Mouse (Mus musculus): Measurements from ENCODE around the gene Tefm.

GRCm38 (mm10) chr11:80183705-80184255 is 41.8 kb upstream of the Tefm start, which contains the start of gene Rnf135:
- TF ChIP-seq POLR2A (IDR thresholded peaks at IDR 0.05; ENCODE audit: insufficient read length, low read depth): peak; percentile 92
- no peak for TF ChIP-seq USF1 (IDR thresholded peaks at IDR 0.05; ENCODE audit: low read depth)
- no peak for TF ChIP-seq E2F4 (IDR thresholded peaks at IDR 0.05; ENCODE audit: insufficient read depth)
- no peak for TF ChIP-seq MAX (IDR thresholded peaks at IDR 0.05; ENCODE audit: low read depth)
- no peak for TF ChIP-seq MYOD1 (IDR thresholded peaks at IDR 0.05; ENCODE audit: control insufficient read depth in 1 of 3, insufficient read length in 2 of 3, low read depth in 2 of 3)
- peak; percentile 88 for TF ChIP-seq POLR2AphosphoS2 (IDR thresholded peaks at IDR 0.05; ENCODE audit: insufficient read length, low read depth)
- no peak for TF ChIP-seq TCF3 (IDR thresholded peaks at IDR 0.05; ENCODE audit: insufficient read length, low read depth)
- no peak for TF ChIP-seq TCF12 (IDR thresholded peaks at IDR 0.05; ENCODE audit: insufficient read depth, poor library complexity, severe bottlenecking)
- no peak for TF ChIP-seq SRF (IDR thresholded peaks at IDR 0.05; ENCODE audit: control insufficient read depth, insufficient read length, low read depth)
- no peak for TF ChIP-seq REST (IDR thresholded peaks at IDR 0.05; ENCODE audit: insufficient read depth, insufficient read length)
- TF ChIP-seq CEBPB (IDR thresholded peaks at IDR 0.05; ENCODE audit: insufficient read depth, poor library complexity, severe bottlenecking): no peak
- no peak for TF ChIP-seq MYOG (IDR thresholded peaks at IDR 0.05; ENCODE audit: control insufficient read depth in 1 of 3, insufficient read depth in 1 of 3, insufficient read length in 2 of 3, low read depth in 2 of 3)

Measured in myocyte (in vitro differentiated cells).